9 mouse cellular contexts compared by ENCODE assay signal in genomic region chr10:88405812-88406211, GRCm38 (mm10). TPM values are rescaled to one million over a fixed set of nuclear protein-coding genes. Genes with fewer than 3 reads are reported as not detected.
DNase-seq lines count a peak whose midpoint lies in the region; ATAC-seq lines count a peak whose summit lies in the region.
"Had no signal": no experiment of that assay in that cellular context is flagged by ENCODE, and none has a peak within 500 bp of the region (broad histone marks: within the 10 kb centered on the region; RNA-seq: fewer than 3 reads in every experiment).

No protein-coding gene starts in this region.

- ATAC-seq in heart, embryonic 16.5 days (replicated peaks; ENCODE audit: extremely low read depth, insufficient read depth, low FRiP score), result peak; percentile 65

- H3K27me3 ChIP-seq in heart, embryonic 16.5 days (ENCODE audit: control insufficient read depth, insufficient read depth, low read length), result no peaks in the 10 kb centered on the region

- no peak overlapping the region for H3K4me2 ChIP-seq in heart, embryonic 16.5 days (ENCODE audit: low read depth, low read length)

- H3K4me3 ChIP-seq in heart, embryonic 16.5 days (ENCODE audit: low read length), result no peak overlapping the region

- H3K36me3 ChIP-seq in heart, embryonic 16.5 days (ENCODE audit: control insufficient read depth, insufficient read depth), result peaks cover 11% of the 10 kb centered on the region; the same call in 1 of the 2 replicates

- peak; percentile 22 for DNase-seq in adrenal gland, postnatal 25 days
- DNase-seq in adrenal gland, adult 8-10 months, result no peak
- peak; percentile 38 for DNase-seq in layer of hippocampus, adult 11-12 months (ENCODE audit: low spot score)
- DNase-seq in layer of hippocampus, postnatal 10 days (ENCODE audit: low spot score in 2 of 2), result no peak
- DNase-seq in naive thymus-derived CD4-positive, alpha-beta T cell, adult 2 months (ENCODE audit: low read depth), result peak; percentile 33
- no peak for DNase-seq in lung, postnatal 36 days
- DNase-seq in embryo, embryonic 11 days, result no peak

- no peaks in the 10 kb centered on the region for H3K9me3 ChIP-seq in heart, embryonic 16.5 days (replicated peaks; ENCODE audit: control insufficient read depth, low read length)

- peaks cover 14% of the 10 kb centered on the region for H3K4me1 ChIP-seq in heart, embryonic 16.5 days (ENCODE audit: control insufficient read depth, insufficient read depth, low read length)

- H3K27ac ChIP-seq in heart, embryonic 16.5 days (ENCODE audit: low read length), result peak overlapping the region; percentile 58

- 61% methylated on average over 7 of the region's 7 CpGs for WGBS in heart, embryonic 16.5 days

- H3K9ac ChIP-seq in heart, embryonic 16.5 days (ENCODE audit: low read length), result no peak overlapping the region

RNA-seq across cellular contexts. Expression of gene Gnptab, which starts 26.9 kb away (rescaled TPM):
- total RNA-seq in adrenal gland, postnatal 25 days (2021), result 29.8 and 38.2 TPM in 2 replicates
- total RNA-seq in adrenal gland, adult 8-10 months (2022), result 10 to 100 TPM; 29.6 to 40.1 (median 34.0) TPM
- total RNA-seq in layer of hippocampus, postnatal 10 days (2021), result 10 to 100 TPM; 86.3 to 93.5 TPM
- polyA plus RNA-seq in heart, embryonic 16.5 days (2015; fragmentation: Nextera tagmentation; extraction: Ambion mirVana), result 9.4 and 9.6 TPM in 2 replicates

RNA-seq across cellular contexts. Expression of gene Dram1, which starts 26.9 kb away (rescaled TPM):
- 7.4 and 7.9 TPM in 2 replicates for total RNA-seq in adrenal gland, postnatal 25 days (2021)
- total RNA-seq in adrenal gland, adult 8-10 months (2022), result 10 to 100 TPM in 2 of 4 experiments, 1 to 10 TPM in 2; 9.3 to 26.6 (median 12.7) TPM
- 1 to 10 TPM in 1 of 2 experiments, under 1 TPM in 1; 0.87 to 1.5 TPM for total RNA-seq in layer of hippocampus, postnatal 10 days (2021)
- 3.3 and 11.8 TPM in 2 replicates for polyA plus RNA-seq in heart, embryonic 16.5 days (2015; fragmentation: Nextera tagmentation; extraction: Ambion mirVana)

RNA-seq across cellular contexts. Expression of gene Sycp3, which starts 53.6 kb away (rescaled TPM):
- 0.94 and 2.8 TPM in 2 replicates for total RNA-seq in adrenal gland, postnatal 25 days (2021)
- 1 to 10 TPM; 1.2 to 3.2 (median 1.7) TPM for total RNA-seq in adrenal gland, adult 8-10 months (2022)
- under 1 TPM; 0.60 to 0.64 TPM for total RNA-seq in layer of hippocampus, postnatal 10 days (2021)
- polyA plus RNA-seq in heart, embryonic 16.5 days (2015; fragmentation: Nextera tagmentation; extraction: Ambion mirVana), result 0.22 TPM in 1 of 2 replicates, not detected in the other
- total RNA-seq: liver, adult 2 months had no signal
- polyA plus RNA-seq: liver, adult 2 months had no signal

Comparison
In these comparisons a context has a peak if more than half of its experiments do, and no peak if none do; other contexts are left out.
1. DNase-seq: peak in adrenal gland, postnatal 25 days (single experiment), layer of hippocampus, adult 11-12 months (single experiment) and naive thymus-derived CD4-positive, alpha-beta T cell, adult 2 months (single experiment); none in adrenal gland, adult 8-10 months (single experiment), layer of hippocampus, postnatal 10 days (0 of 2), lung, postnatal 36 days (single experiment) and embryo, embryonic 11 days (single experiment).